ENCODE assay signal across 7 mouse cellular contexts in genomic region chr2:79453901-79454781, GRCm38 (mm10). TPM values are rescaled to one million over a fixed set of nuclear protein-coding genes. Genes with fewer than 3 reads are reported as not detected.
A peak's percentile ranks its signal among the peaks of the same experiment; 100 is the strongest.
DNase-seq lines count a peak whose midpoint lies in the region; ATAC-seq and TF ChIP-seq lines count a peak whose summit lies in the region.

No protein-coding gene starts in this region.

- H3K4me1 ChIP-seq in intestine, postnatal 0 days (replicated peaks; ENCODE audit: control insufficient read depth, insufficient read depth, low read length): no peaks in the 10 kb centered on the region
- H3K4me1 ChIP-seq in limb, embryonic 14.5 days (ENCODE audit: control insufficient read depth, insufficient read depth, low read length): peaks cover 2% of the 10 kb centered on the region; the same call in 1 of the 2 replicates
- peaks cover 38% of the 10 kb centered on the region for H3K4me1 ChIP-seq in midbrain, embryonic 12.5 days
- no peaks in the 10 kb centered on the region for H3K4me1 ChIP-seq in stomach, embryonic 14.5 days (ENCODE audit: control insufficient read depth, insufficient read depth, low read length)

- H3K9ac ChIP-seq in intestine, postnatal 0 days (ENCODE audit: low read depth, low read length): no peak overlapping the region
- no peak overlapping the region for H3K9ac ChIP-seq in limb, embryonic 14.5 days (ENCODE audit: low read depth, low read length, severe bottlenecking)
- peak overlapping the region; percentile 68 for H3K9ac ChIP-seq in midbrain, embryonic 12.5 days (replicated peaks)
- H3K9ac ChIP-seq in stomach, embryonic 14.5 days (replicated peaks; ENCODE audit: low read depth, low read length): no peak overlapping the region

- peak overlapping the region; percentile 45 for H3K4me3 ChIP-seq in intestine, postnatal 0 days (ENCODE audit: low read depth, low read length)
- peak overlapping the region; percentile 36 for H3K4me3 ChIP-seq in limb, embryonic 14.5 days (replicated peaks; ENCODE audit: low read length)
- peak overlapping the region; percentile 45 for H3K4me3 ChIP-seq in midbrain, embryonic 12.5 days
- H3K4me3 ChIP-seq in stomach, embryonic 14.5 days (ENCODE audit: low read depth, low read length): peak overlapping the region; percentile 31

- WGBS in intestine, postnatal 0 days: 4% methylated on average over 55 of the region's 55 CpGs
- 2% methylated on average over 55 of the region's 55 CpGs for WGBS in limb, embryonic 14.5 days
- 2% methylated on average over 55 of the region's 55 CpGs for WGBS in midbrain, embryonic 12.5 days
- WGBS in stomach, embryonic 14.5 days: 3% methylated on average over 55 of the region's 55 CpGs

- no peak for TF ChIP-seq POLR2A in limb, embryonic 14.5 days (IDR thresholded peaks at IDR 0.05; ENCODE audit: borderline replicate concordance, extremely low read depth, insufficient read depth, insufficient read length)

- no peaks in the 10 kb centered on the region for H3K36me3 ChIP-seq in intestine, postnatal 0 days (ENCODE audit: control insufficient read depth, insufficient read depth)
- H3K36me3 ChIP-seq in limb, embryonic 14.5 days (ENCODE audit: control insufficient read depth, insufficient read depth, low read length): no peaks in the 10 kb centered on the region
- no peaks in the 10 kb centered on the region for H3K36me3 ChIP-seq in midbrain, embryonic 12.5 days
- no peaks in the 10 kb centered on the region for H3K36me3 ChIP-seq in stomach, embryonic 14.5 days (ENCODE audit: control insufficient read depth, insufficient read depth, low read length)

- H3K27me3 ChIP-seq in intestine, postnatal 0 days (replicated peaks; ENCODE audit: control insufficient read depth, insufficient read depth, low read length): peaks cover 58% of the 10 kb centered on the region
- H3K27me3 ChIP-seq in limb, embryonic 14.5 days (ENCODE audit: control insufficient read depth, insufficient read depth, low read length): peaks cover 61% of the 10 kb centered on the region
- H3K27me3 ChIP-seq in midbrain, embryonic 12.5 days: peaks cover 61% of the 10 kb centered on the region
- peaks cover 50% of the 10 kb centered on the region for H3K27me3 ChIP-seq in stomach, embryonic 14.5 days (ENCODE audit: control insufficient read depth, insufficient read depth, low read length)

- peak; percentile 70 for ATAC-seq in intestine, postnatal 0 days
- ATAC-seq in limb, embryonic 14.5 days (ENCODE audit: low FRiP score, low read depth): peak; percentile 92
- ATAC-seq in midbrain, embryonic 12.5 days (ENCODE audit: low FRiP score, low read depth): peak; percentile 53
- ATAC-seq in stomach, embryonic 14.5 days (ENCODE audit: insufficient number of reproducible peaks, insufficient read depth, low FRiP score, low read depth): peak; percentile 84; the same call in 1 of the 2 replicates

- H3K9me3 ChIP-seq in intestine, postnatal 0 days (ENCODE audit: control insufficient read depth): no peaks in the 10 kb centered on the region
- H3K9me3 ChIP-seq in limb, embryonic 14.5 days (ENCODE audit: control insufficient read depth, low read length): no peaks in the 10 kb centered on the region
- H3K9me3 ChIP-seq in midbrain, embryonic 12.5 days: no peaks in the 10 kb centered on the region
- H3K9me3 ChIP-seq in stomach, embryonic 14.5 days (ENCODE audit: control insufficient read depth, low read depth, low read length): no peaks in the 10 kb centered on the region

- no peak for TF ChIP-seq CTCF in intestine, postnatal 0 days (IDR thresholded peaks at IDR 0.05; ENCODE audit: low read depth)

- H3K4me2 ChIP-seq in intestine, postnatal 0 days (replicated peaks; ENCODE audit: low read depth): peak overlapping the region; percentile 78
- H3K4me2 ChIP-seq in limb, embryonic 14.5 days (replicated peaks; ENCODE audit: low read depth, low read length, severe bottlenecking): peak overlapping the region; percentile 80
- H3K4me2 ChIP-seq in midbrain, embryonic 12.5 days (replicated peaks): peak overlapping the region; percentile 64
- peak overlapping the region; percentile 62 for H3K4me2 ChIP-seq in stomach, embryonic 14.5 days (replicated peaks; ENCODE audit: low read depth, low read length)

- H3K27ac ChIP-seq in intestine, postnatal 0 days (ENCODE audit: low read depth, low read length): no peak overlapping the region
- no peak overlapping the region for H3K27ac ChIP-seq in limb, embryonic 14.5 days (replicated peaks; ENCODE audit: low read depth, low read length)
- H3K27ac ChIP-seq in midbrain, embryonic 12.5 days (replicated peaks): peak overlapping the region; percentile 73
- no peak overlapping the region for H3K27ac ChIP-seq in stomach, embryonic 14.5 days (ENCODE audit: low read length)

- peak; percentile 83 to 87 for DNase-seq in adrenal gland, postnatal 36 days
- peak; percentile 54 to 72 for DNase-seq in cerebellum, postnatal 4 days (ENCODE audit: low spot score in 2 of 2)
- peak; percentile 25 for DNase-seq in gastrocnemius, postnatal 25 days
- peak; percentile 86 for DNase-seq in limb, embryonic 14.5 days (ENCODE audit: low spot score)

RNA-seq across cellular contexts. Expression of gene Neurod1, which starts 2.4 kb away (rescaled TPM):
- not detected for total RNA-seq in adrenal gland, postnatal 36 days (2021)
- not detected for total RNA-seq in gastrocnemius, postnatal 25 days (2021)
- 2.1 and 2.4 TPM in 2 replicates for polyA plus RNA-seq in intestine, postnatal 0 days (2015; fragmentation: Nextera tagmentation; extraction: Ambion mirVana)
- 0.24 TPM in 1 of 2 replicates, not detected in the other for polyA plus RNA-seq in limb, embryonic 14.5 days (2012; rRNA removed)
- polyA plus RNA-seq in limb, embryonic 14.5 days (2014; fragmentation: Nextera tagmentation; extraction: Ambion mirVana): not detected in 2 replicates
- 44.4 and 47.6 TPM in 2 replicates for polyA plus RNA-seq in midbrain, embryonic 12.5 days (2016; fragmentation: Nextera tagmentation; extraction: Ambion mirVana)
- polyA plus RNA-seq in stomach, embryonic 14.5 days (2014; fragmentation: Nextera tagmentation; extraction: Ambion mirVana): 0.09 and 0.56 TPM in 2 replicates

RNA-seq across cellular contexts. Expression of gene Cerkl, which starts 2.4 kb away (rescaled TPM):
- total RNA-seq in adrenal gland, postnatal 36 days (2021): 1 to 10 TPM; 1.4 to 3.1 TPM
- 1 to 10 TPM in 1 of 2 experiments, not detected in 1; 1.2 TPM for total RNA-seq in gastrocnemius, postnatal 25 days (2021)
- polyA plus RNA-seq in intestine, postnatal 0 days (2015; fragmentation: Nextera tagmentation; extraction: Ambion mirVana): 0.34 and 1.2 TPM in 2 replicates
- 0.34 and 0.64 TPM in 2 replicates for polyA plus RNA-seq in limb, embryonic 14.5 days (2012; rRNA removed)
- polyA plus RNA-seq in limb, embryonic 14.5 days (2014; fragmentation: Nextera tagmentation; extraction: Ambion mirVana): 1.2 and 1.7 TPM in 2 replicates
- polyA plus RNA-seq in midbrain, embryonic 12.5 days (2016; fragmentation: Nextera tagmentation; extraction: Ambion mirVana): 2.6 and 4.2 TPM in 2 replicates
- 0.50 and 1.4 TPM in 2 replicates for polyA plus RNA-seq in stomach, embryonic 14.5 days (2014; fragmentation: Nextera tagmentation; extraction: Ambion mirVana)

Comparison
In these comparisons a context has a peak if more than half of its experiments do, and no peak if none do; other contexts are left out.
1. DNase-seq: peak in every context shown above with its lines; median percentile 86 in limb, embryonic 14.5 days; 85 in adrenal gland, postnatal 36 days; 63 in cerebellum, postnatal 4 days; 25 in gastrocnemius, postnatal 25 days.
2. RNA of gene Neurod1, which starts 2.4 kb away (polyA plus RNA-seq): 44.4 to 47.6 TPM in midbrain, embryonic 12.5 days; 2.1 to 2.4 TPM in intestine, postnatal 0 days, 0.24 TPM in limb, embryonic 14.5 days and 0.09 to 0.56 TPM in stomach, embryonic 14.5 days; every median in the first group is over 10 times any median in the second.
3. Peak in every context shown above with its lines, with median percentiles within 50 percentile points of each other: ATAC-seq, H3K4me2 ChIP-seq and H3K4me3 ChIP-seq.